Mouse (Mus musculus) intestine, postnatal 0 days (tissue): Measurements from ENCODE around the gene Hcn1. TPM values are rescaled to one million over a fixed set of nuclear protein-coding genes. Genes with fewer than 3 reads are reported as not detected.

Experiments
- ATAC-seq: fragments of 200-750 bp; cut with Nextera tagmentation; 2 replicates; pipeline ENCODE4 v1.8.0; 2017; ENCODE audit warnings: mild to moderate bottlenecking, moderate TSS enrichment, moderate library complexity
- H3K27ac ChIP-seq: fragments of 300-500 bp; sonication (generic); 2 replicates; pipeline ENCODE4 v1.5.1; 2014; ENCODE audit warnings: mild to moderate bottlenecking, low read depth, low read length, moderate library complexity
- H3K27me3 ChIP-seq: fragments of 300-500 bp; sonication (generic); replicated peaks from 2 replicates; pipeline ENCODE4 v1.6.1; 2014; ENCODE audit warnings: low read length, mixed read lengths; ENCODE audit not compliant: control insufficient read depth, insufficient read depth
- H3K36me3 ChIP-seq: fragments of 300-500 bp; sonication (generic); 2 replicates; pipeline ENCODE4 v1.6.1; 2014; ENCODE audit warnings: mild to moderate bottlenecking, moderate library complexity; ENCODE audit not compliant: control insufficient read depth, insufficient read depth
- H3K4me1 ChIP-seq: fragments of 300-500 bp; sonication (generic); replicated peaks from 2 replicates; pipeline ENCODE4 v1.6.1; 2014; ENCODE audit warnings: antibody characterized with exemption, low read length, mixed read lengths; ENCODE audit not compliant: control insufficient read depth, insufficient read depth
- H3K4me2 ChIP-seq: fragments of 300-500 bp; sonication (generic); replicated peaks from 2 replicates; pipeline ENCODE4 v1.6.1; 2014; ENCODE audit warnings: low read depth, mild to moderate bottlenecking, moderate library complexity
- H3K4me3 ChIP-seq: fragments of 300-500 bp; sonication (generic); 2 replicates; pipeline ENCODE4 v1.5.1; 2014; ENCODE audit warnings: low read depth, low read length
- H3K9ac ChIP-seq: fragments of 300-500 bp; sonication (generic); 2 replicates; pipeline ENCODE4 v1.6.1; 2014; ENCODE audit warnings: mild to moderate bottlenecking, low read depth, low read length
- H3K9me3 ChIP-seq: fragments of 300-500 bp; sonication (generic); 2 replicates; pipeline ENCODE4 v1.6.1; 2016; ENCODE audit warnings: mixed run types; ENCODE audit not compliant: control insufficient read depth
- CTCF ChIP-seq: sonication (generic); IDR thresholded peaks from 2 replicates; pipeline ENCODE4 v1.5.1; 2016; ENCODE audit warnings: low read depth, mild to moderate bottlenecking, control low read depth, antibody characterized with exemption, moderate library complexity
- WGBS: fragments of 180-500 bp; shearing (Covaris S2); extraction: QIAGEN DNeasy Blood & Tissue Kit; methylation state at CpG from one replicate; pipeline ENCODE4 v1.1.7; 2014; 5-methylcytosine and 5-hydroxymethylcytosine counted together
- polyA plus RNA-seq: library from polyadenylated mRNA; unstranded; fragments of >200 nt; fragmentation: Nextera tagmentation; extraction: Ambion mirVana; gene quantifications from 2 replicates; pipeline ENCODE4 v1.2.1, GENCODE M21; 2015

Hcn1 gene
- polyA plus RNA-seq, 1 experiment from 2014 or later: 0.17 TPM

DNA sequence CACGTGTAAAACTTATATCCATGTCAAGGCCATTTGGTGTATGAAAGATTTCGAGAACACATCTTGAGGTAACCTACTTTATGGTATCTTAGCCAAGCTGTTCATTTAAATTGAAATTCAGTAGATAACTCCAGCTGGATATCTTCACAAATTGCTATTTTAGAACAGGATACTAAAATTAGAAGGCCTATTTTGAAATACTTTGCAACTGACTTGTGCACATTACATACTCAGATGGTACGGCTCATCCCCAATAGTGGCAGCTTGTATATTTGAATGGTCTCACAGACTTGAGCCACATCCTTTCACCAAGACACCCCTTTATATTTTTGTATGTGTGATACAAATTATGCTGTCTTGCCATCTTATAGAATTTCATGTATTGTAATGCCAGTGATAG is 427.5 kb downstream of the Hcn1 start:
- TF ChIP-seq CTCF: no peak
- no peak overlapping the region for H3K9ac ChIP-seq
- H3K4me1 ChIP-seq: no peaks in the 10 kb centered on the region
- ATAC-seq: no peak
- no peaks in the 10 kb centered on the region for H3K9me3 ChIP-seq
- no peak overlapping the region for H3K27ac ChIP-seq
- no peaks in the 10 kb centered on the region for H3K27me3 ChIP-seq
- H3K36me3 ChIP-seq: no peaks in the 10 kb centered on the region
- H3K4me3 ChIP-seq: no peak overlapping the region
- 76% methylated on average over 3 of the region's 3 CpGs for whole genome bisulfite sequencing
- H3K4me2 ChIP-seq: no peak overlapping the region

GRCm38 (mm10) chr13:118035598-118035997 is 433.5 kb downstream of the Hcn1 start:
- H3K9ac ChIP-seq: no peak overlapping the region
- H3K27me3 ChIP-seq: no peaks in the 10 kb centered on the region
- H3K9me3 ChIP-seq: no peaks in the 10 kb centered on the region
- H3K4me2 ChIP-seq: no peak overlapping the region
- no peaks in the 10 kb centered on the region for H3K36me3 ChIP-seq
- 82% methylated on average over 5 of the region's 5 CpGs for WGBS
- no peak for ATAC-seq
- H3K4me3 ChIP-seq: no peak overlapping the region
- no peak overlapping the region for H3K27ac ChIP-seq
- no peaks in the 10 kb centered on the region for H3K4me1 ChIP-seq
- no peak for TF ChIP-seq CTCF
